In the genomic region with DNA sequence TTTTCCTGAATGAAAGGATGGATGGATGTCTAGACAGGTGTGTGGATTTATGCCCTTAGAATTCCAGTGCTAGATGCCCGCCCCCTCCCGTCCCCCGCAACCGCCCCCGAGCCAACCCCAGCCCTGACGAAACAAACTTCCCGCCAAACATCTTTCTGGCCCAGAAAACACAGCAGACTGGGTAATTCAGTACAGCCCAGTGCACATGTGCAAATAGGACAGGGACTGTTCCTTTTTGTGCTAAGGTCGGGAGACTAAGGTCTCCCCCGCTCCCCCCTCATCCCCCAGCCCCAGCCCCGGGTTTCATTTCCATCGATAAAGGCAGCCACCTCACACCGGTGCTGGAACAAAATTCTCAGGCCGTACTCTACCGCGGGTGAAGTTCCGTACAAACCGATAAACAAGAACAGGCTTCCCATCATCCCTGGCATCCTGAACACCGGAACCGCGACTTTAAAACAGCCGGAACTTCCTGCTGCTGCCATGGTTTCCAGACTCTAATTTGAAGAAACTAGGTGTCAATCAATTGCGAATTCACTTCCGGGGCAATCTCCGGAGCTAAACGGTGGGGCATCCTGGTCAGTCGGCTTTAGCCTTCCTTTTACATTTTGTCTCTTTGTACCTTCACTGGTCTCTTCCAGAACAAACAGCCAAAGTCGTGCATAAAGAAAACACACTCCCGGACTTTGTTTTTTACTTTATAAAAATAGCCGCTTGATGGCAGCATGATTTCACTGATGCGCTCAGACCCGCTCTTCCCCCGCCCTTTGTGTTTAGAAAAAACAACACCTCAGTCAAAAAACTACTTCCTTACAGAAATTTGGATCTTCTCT, we compare ENCODE assay signal across 8 mouse cellular contexts. TPM values are rescaled to one million over a fixed set of nuclear protein-coding genes. Genes with fewer than 3 reads are reported as not detected.
DNase-seq lines count a peak whose midpoint lies in the region; ATAC-seq lines count a peak whose summit lies in the region.

No protein-coding gene starts in this region.

- peak overlapping the region; percentile 76 for H3K4me3 ChIP-seq in lung, embryonic 16.5 days (ENCODE audit: low read length)

- H3K9me3 ChIP-seq in lung, embryonic 16.5 days (ENCODE audit: control insufficient read depth, low read length), result no peaks in the 10 kb centered on the region

- H3K36me3 ChIP-seq in lung, embryonic 16.5 days (ENCODE audit: control insufficient read depth, insufficient read depth, low read length), result peaks cover 13% of the 10 kb centered on the region

- ATAC-seq in hematopoietic stem cell, adult 5-6 weeks (replicated peaks in 1 of 2; ENCODE audit: insufficient read depth in 1 of 2, low FRiP score in 2 of 2, low TSS enrichment in 1 of 2, low read depth in 1 of 2, poor library complexity in 2 of 2, severe bottlenecking in 2 of 2), result peak; percentile 91 to 94
- ATAC-seq in lung, embryonic 16.5 days (ENCODE audit: low read depth), result peak; percentile 96

- peak; percentile 80 for DNase-seq in MN1 (ENCODE audit: low spot score)
- DNase-seq in cerebellum, adult 8-10 months, result peak; percentile 84
- DNase-seq in forelimb bud, embryonic 11.5 days (ENCODE audit: low read depth, low spot score), result peak; percentile 84
- peak; percentile 87 for DNase-seq in layer of hippocampus, adult 9-10 months (ENCODE audit: low spot score)
- DNase-seq in ovary, postnatal 14 days (ENCODE audit: low spot score), result peak; percentile 78
- DNase-seq in thymus, postnatal 14 days, result peak; percentile 67

- peak overlapping the region; percentile 69 for H3K9ac ChIP-seq in lung, embryonic 16.5 days (ENCODE audit: low read length)

- H3K4me2 ChIP-seq in lung, embryonic 16.5 days (ENCODE audit: low read depth, low read length), result peak overlapping the region; percentile 62

- H3K4me1 ChIP-seq in lung, embryonic 16.5 days (replicated peaks; ENCODE audit: control insufficient read depth, insufficient read depth, low read length), result peaks cover 4% of the 10 kb centered on the region

- no peaks in the 10 kb centered on the region for H3K27me3 ChIP-seq in lung, embryonic 16.5 days (ENCODE audit: control insufficient read depth, insufficient read depth, low read depth, low read length)

- H3K27ac ChIP-seq in lung, embryonic 16.5 days (ENCODE audit: low read length), result peak overlapping the region; percentile 72

- under 1% methylated on average over 31 of the region's 32 CpGs for WGBS in lung, embryonic 16.5 days

RNA-seq across cellular contexts. Expression of a gene that starts 9.7 kb away (rescaled TPM):
- 52.7 and 57.4 TPM in 2 replicates for total RNA-seq in hematopoietic stem cell, adult 5-6 weeks (2017)
- polyA plus RNA-seq in lung, embryonic 16.5 days (2015; fragmentation: Nextera tagmentation; extraction: Ambion mirVana), result 56.1 and 56.5 TPM in 2 replicates

RNA-seq across cellular contexts. Expression of a gene that starts 50.3 kb away (rescaled TPM):
- 1.2 and 5.2 TPM in 2 replicates for total RNA-seq in hematopoietic stem cell, adult 5-6 weeks (2017)
- polyA plus RNA-seq in lung, embryonic 16.5 days (2015; fragmentation: Nextera tagmentation; extraction: Ambion mirVana), result 15.3 and 15.5 TPM in 2 replicates

Comparison
In these comparisons a context has a peak if more than half of its experiments do, and no peak if none do; other contexts are left out.
1. Peak in every context shown above with its lines: DNase-seq, ATAC-seq, H3K4me3 ChIP-seq and H3K27ac ChIP-seq.